Mouse (Mus musculus) MEL (cell line): ENCODE measurements around the gene Rpp14. TPM values are rescaled to one million over a fixed set of nuclear protein-coding genes. Genes with fewer than 3 reads are reported as not detected.

ENCODE experiments used
- DNase-seq: peaks from one replicate; pipeline ENCODE4 v3.0.0; 2011; ENCODE audit warnings: low read depth, low spot score
- H3K27ac ChIP-seq: 2 replicates; pipeline ENCODE4 v1.5.1; 2012; ENCODE audit warnings: low read depth, mild to moderate bottlenecking, control low read depth, low read length, moderate library complexity; ENCODE audit not compliant: control insufficient read depth
- H3K27me3 ChIP-seq, 2 experiments: fragments of 150-350 bp in 1 of 2; sonication (generic) in 1 of 2; 2 replicates each; pipeline ENCODE4 v1.6.1; 2012; ENCODE audit warnings: low read length in 2 of 2, mild to moderate bottlenecking in 2 of 2, improper control_type of control experiment in 1 of 2, moderate library complexity in 1 of 2; ENCODE audit not compliant: insufficient read depth in 2 of 2, control insufficient read depth in 1 of 2
- H3K36me3 ChIP-seq, 2 experiments: 2 replicates each; pipeline ENCODE4 v1.6.1; 2012 to 2014; ENCODE audit warnings: low read length in 2 of 2, improper control_type of control experiment in 1 of 2, inconsistent platforms in 1 of 2, mild to moderate bottlenecking in 1 of 2; ENCODE audit not compliant: insufficient read depth in 2 of 2, control insufficient read depth in 1 of 2
- H3K4me1 ChIP-seq, 2 experiments: fragments of 150-350 bp in 1 of 2; sonication (generic) in 1 of 2; 2 replicates each; pipeline ENCODE4 v1.6.1; 2012; ENCODE audit warnings: low read length in 2 of 2, improper control_type of control experiment in 1 of 2, mild to moderate bottlenecking in 1 of 2; ENCODE audit not compliant: insufficient read depth in 2 of 2, control insufficient read depth in 1 of 2
- H3K4me3 ChIP-seq, 2 experiments: fragments of 150-350 bp in 1 of 2; sonication (generic) in 1 of 2; 2 replicates each; pipeline ENCODE4 v1.5.1; 2012; ENCODE audit warnings: low read depth in 2 of 2, low read length in 2 of 2, mild to moderate bottlenecking in 2 of 2, moderate library complexity in 2 of 2, control low read depth in 1 of 2, improper control_type of control experiment in 1 of 2; ENCODE audit not compliant: control insufficient read depth in 1 of 2, insufficient read depth in 1 of 2
- H3K79me2 ChIP-seq: 2 replicates; pipeline ENCODE4 v1.6.1; 2012; ENCODE audit warnings: mild to moderate bottlenecking, low read length, moderate library complexity; ENCODE audit not compliant: control insufficient read depth, poor library complexity, insufficient read depth
- H3K9ac ChIP-seq: 2 replicates; pipeline ENCODE4 v1.6.1; 2012; ENCODE audit warnings: low read depth, mild to moderate bottlenecking, control low read depth, low read length, moderate library complexity; ENCODE audit not compliant: control insufficient read depth, poor library complexity, severe bottlenecking
- H3K9me3 ChIP-seq: fragments of 150-350 bp; sonication (generic); replicated peaks from 2 replicates; pipeline ENCODE4 v1.6.1; 2012; ENCODE audit warnings: mild to moderate bottlenecking, low read length, improper control_type of control experiment, moderate library complexity; ENCODE audit not compliant: insufficient read depth
- BHLHE40 ChIP-seq: IDR thresholded peaks from 2 replicates; pipeline ENCODE4 v1.6.1; 2012; ENCODE audit warnings: low read depth, mild to moderate bottlenecking, inconsistent platforms, low read length, improper control_type of control experiment, borderline replicate concordance
- CTCF ChIP-seq, 3 experiments: IDR thresholded peaks in 2 of 3; conservative IDR thresholded peaks in 1 of 3; 2 replicates each; pipeline ENCODE4 v1.5.1; 2011 to 2012; ENCODE audit warnings: low read length in 3 of 3, low read depth in 2 of 3, mild to moderate bottlenecking in 2 of 3, improper control_type of control experiment in 1 of 3, inconsistent platforms in 1 of 3, mixed read lengths in 1 of 3, moderate library complexity in 1 of 3; ENCODE audit not compliant: control insufficient read depth in 1 of 3, insufficient read depth in 1 of 3, poor library complexity in 1 of 3, severe bottlenecking in 1 of 3
- E2F4 ChIP-seq: IDR thresholded peaks from 2 replicates; pipeline ENCODE4 v1.6.1; 2011; ENCODE audit warnings: low read depth, low read length, improper control_type of control experiment, borderline replicate concordance
- ELF1 ChIP-seq: IDR thresholded peaks from 2 replicates; pipeline ENCODE4 v1.6.1; 2014; ENCODE audit warnings: low read depth, mild to moderate bottlenecking, inconsistent platforms, low read length, improper control_type of control experiment, moderate library complexity
- ETS1 ChIP-seq: IDR thresholded peaks from 2 replicates; pipeline ENCODE4 v1.6.1; 2012; ENCODE audit warnings: low read depth, mild to moderate bottlenecking, inconsistent platforms, low read length, improper control_type of control experiment, moderate library complexity
- GABPA ChIP-seq: IDR thresholded peaks from 2 replicates; pipeline ENCODE4 v1.6.1; 2012; ENCODE audit warnings: low read depth, mild to moderate bottlenecking, inconsistent platforms, low read length, improper control_type of control experiment, moderate library complexity
- KAT2A ChIP-seq: conservative IDR thresholded peaks from 2 replicates; pipeline ENCODE4 v1.6.1; 2012; ENCODE audit warnings: low read depth, low read length, improper control_type of control experiment, inconsistent platforms
- MAFK ChIP-seq: IDR thresholded peaks from 2 replicates; pipeline ENCODE4 v1.6.1; 2011; ENCODE audit warnings: low read depth, mild to moderate bottlenecking, low read length, improper control_type of control experiment, borderline replicate concordance
- MEF2A ChIP-seq: IDR thresholded peaks from 2 replicates; pipeline ENCODE4 v1.6.1; 2014; ENCODE audit warnings: low read depth, mild to moderate bottlenecking, inconsistent platforms, low read length, improper control_type of control experiment; ENCODE audit not compliant: poor library complexity, insufficient replicate concordance, severe bottlenecking; ENCODE audit errors: extremely low read depth
- MXI1 ChIP-seq: IDR thresholded peaks from 2 replicates; pipeline ENCODE4 v1.6.1; 2011; ENCODE audit warnings: mild to moderate bottlenecking, low read depth, low read length, improper control_type of control experiment
- MYB ChIP-seq: IDR thresholded peaks from 2 replicates; pipeline ENCODE4 v1.6.1; 2011; ENCODE audit warnings: mild to moderate bottlenecking, low read depth, low read length, improper control_type of control experiment
- MYC ChIP-seq: IDR thresholded peaks from 2 replicates; pipeline ENCODE4 v1.6.1; 2011; ENCODE audit warnings: low read depth, mild to moderate bottlenecking, low read length, improper control_type of control experiment, moderate library complexity
- NRF1 ChIP-seq: IDR thresholded peaks from 2 replicates; pipeline ENCODE4 v1.6.1; 2014; ENCODE audit warnings: low read depth, mild to moderate bottlenecking, inconsistent platforms, low read length, improper control_type of control experiment, moderate library complexity; ENCODE audit not compliant: poor library complexity, insufficient read depth, severe bottlenecking
- POLR2A ChIP-seq, 2 experiments: IDR thresholded peaks; 2 replicates each; pipeline ENCODE4 v1.6.1; 2011 to 2012; ENCODE audit warnings: low read length in 2 of 2, mild to moderate bottlenecking in 2 of 2, control low read depth in 1 of 2, improper control_type of control experiment in 1 of 2, low read depth in 1 of 2, moderate library complexity in 1 of 2; ENCODE audit not compliant: control insufficient read depth in 1 of 2, insufficient read depth in 1 of 2, poor library complexity in 1 of 2
- POLR2AphosphoS5 ChIP-seq: IDR thresholded peaks from 2 replicates; pipeline ENCODE4 v1.6.1; 2012; ENCODE audit warnings: low read depth, borderline replicate concordance, mild to moderate bottlenecking, inconsistent platforms, low read length, moderate library complexity, mixed read lengths
- RCOR1 ChIP-seq: IDR thresholded peaks from 2 replicates; pipeline ENCODE4 v1.6.1; 2012; ENCODE audit warnings: low read depth, mild to moderate bottlenecking, inconsistent platforms, low read length, improper control_type of control experiment
- TAL1 ChIP-seq: IDR thresholded peaks from 2 replicates; pipeline ENCODE4 v1.6.1; 2012; ENCODE audit warnings: mild to moderate bottlenecking, inconsistent platforms, low read length, moderate library complexity, mixed read lengths
- TCF12 ChIP-seq: IDR thresholded peaks from 2 replicates; pipeline ENCODE4 v1.6.1; 2014; ENCODE audit warnings: low read depth, mild to moderate bottlenecking, inconsistent platforms, low read length, improper control_type of control experiment, moderate library complexity
- USF2 ChIP-seq, 2 experiments: IDR thresholded peaks; 2 replicates each; pipeline ENCODE4 v1.6.1; 2011 to 2012; ENCODE audit warnings: improper control_type of control experiment in 2 of 2, low read length in 2 of 2, borderline replicate concordance in 1 of 2, inconsistent platforms in 1 of 2, low read depth in 1 of 2, mild to moderate bottlenecking in 1 of 2; ENCODE audit not compliant: insufficient read depth in 1 of 2
- ZC3H11A ChIP-seq: IDR thresholded peaks from 2 replicates; pipeline ENCODE4 v1.6.1; 2012; ENCODE audit warnings: low read depth, mild to moderate bottlenecking, inconsistent platforms, low read length, improper control_type of control experiment
- ZKSCAN1 ChIP-seq: IDR thresholded peaks from 2 replicates; pipeline ENCODE4 v1.6.1; 2012; ENCODE audit warnings: low read depth, mild to moderate bottlenecking, inconsistent platforms, low read length, improper control_type of control experiment, moderate library complexity
- ZMIZ1 ChIP-seq: IDR thresholded peaks from 2 replicates; pipeline ENCODE4 v1.6.1; 2012; ENCODE audit warnings: low read depth, mild to moderate bottlenecking, inconsistent platforms, low read length, improper control_type of control experiment, moderate library complexity
- ZNF384 ChIP-seq: IDR thresholded peaks from 2 replicates; pipeline ENCODE4 v1.6.1; 2012; ENCODE audit warnings: low read depth, mild to moderate bottlenecking, inconsistent platforms, low read length, improper control_type of control experiment
- polyA plus RNA-seq, 2 experiments: library from polyadenylated mRNA; stranded (reverse) in 1 of 2; unstranded in 1 of 2; fragments of >175 nt in 1 of 2; fragments of >200 nt in 1 of 2; gene quantifications; 2 replicates each; pipeline versions ENCODE4 v1.2.1 to v1.2.4; 2012; ENCODE audit warnings: low replicate concordance in 2 of 2, low read depth in 1 of 2; ENCODE audit not compliant: insufficient read length in 2 of 2, insufficient read depth in 1 of 2, missing spikeins in 1 of 2
- total RNA-seq: library from RNA; depleted of rRNA; stranded (reverse); fragments of 300-350 nt; gene quantifications from 2 replicates; pipeline ENCODE4 v1.2.3, GENCODE M21; 2012

The Rpp14 gene
- total and polyA plus RNA-seq, 3 experiments: 41.2 to 45.5 TPM; not detected in 1

DNA sequence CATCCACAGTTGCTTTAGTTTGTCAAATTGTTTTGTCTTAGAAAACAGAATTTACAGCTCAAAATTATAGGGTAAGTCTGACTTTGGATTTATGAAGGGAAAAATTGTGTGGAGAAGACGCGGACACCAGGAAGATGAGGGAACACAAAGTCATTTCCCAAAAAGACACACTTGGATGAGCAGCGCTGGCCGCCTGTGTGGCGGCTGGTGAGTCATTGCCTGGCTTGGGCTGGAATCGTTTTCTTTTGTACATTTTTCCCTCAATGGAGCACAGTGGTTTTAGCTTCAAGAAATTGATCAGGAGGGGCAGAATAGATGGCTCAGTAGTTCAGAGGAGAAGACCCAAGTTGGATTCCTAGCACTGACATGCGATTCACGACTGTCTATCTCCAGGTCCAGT, 21.7 kb downstream of the Rpp14 start:
- DNase-seq: no peak
- no peak for TF ChIP-seq ETS1
- TF ChIP-seq TCF12: no peak
- TF ChIP-seq E2F4: no peak
- TF ChIP-seq, all 39 proteins: peak for 0
- no peaks in the 10 kb centered on the region for H3K27me3 ChIP-seq
- H3K36me3 ChIP-seq: peaks cover 0 to 2% of the 10 kb centered on the region in 2 experiments; a peak in 2 of 4 replicates
- no peaks in the 10 kb centered on the region for H3K9me3 ChIP-seq
- H3K79me2 ChIP-seq: peaks cover 1% of the 10 kb centered on the region; the same call in 1 of the 2 replicates
- H3K4me1 ChIP-seq: peaks cover 4% of the 10 kb centered on the region in 2 experiments; a peak in 3 of 4 replicates
- no peak overlapping the region for H3K9ac ChIP-seq
- H3K4me3 ChIP-seq: no peak overlapping the region
- H3K27ac ChIP-seq: no peak overlapping the region

DNA sequence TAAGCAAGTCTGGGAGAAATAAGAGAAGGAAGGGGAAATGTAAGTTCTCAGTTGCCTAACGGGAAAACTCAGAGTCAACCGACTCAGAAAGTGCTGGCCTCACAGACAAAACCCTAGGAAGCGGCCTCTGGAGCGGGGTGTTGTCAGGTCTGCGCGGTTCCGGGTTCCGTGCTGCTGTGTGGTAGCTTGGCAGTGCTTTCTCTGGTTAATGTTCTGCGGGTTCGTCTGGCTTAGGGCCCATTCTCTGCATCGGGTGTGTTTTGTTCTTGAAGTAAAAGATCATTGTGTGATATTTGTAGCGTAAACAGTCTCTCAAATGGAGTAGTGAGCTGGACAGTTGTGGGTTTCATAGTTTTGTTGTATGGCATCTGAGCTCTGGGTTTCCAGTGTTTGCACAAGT, 22.5 kb downstream of the Rpp14 start:
- no peak overlapping the region for H3K27ac ChIP-seq
- no peak overlapping the region for H3K9ac ChIP-seq
- H3K9me3 ChIP-seq: no peaks in the 10 kb centered on the region
- TF ChIP-seq ZMIZ1: no peak
- no peak for TF ChIP-seq MYC
- no peak for TF ChIP-seq POLR2AphosphoS5
- TF ChIP-seq CTCF (IDR thresholded peaks at IDR 0.05 in 2 of 3, conservative IDR thresholded peaks at IDR 0.05 in 1 of 3; ENCODE audit: control insufficient read depth in 1 of 3, insufficient read depth in 1 of 3, low read depth in 2 of 3, low read length in 3 of 3, poor library complexity in 1 of 3, severe bottlenecking in 1 of 3): no peak
- TF ChIP-seq MEF2A: no peak
- no peak for TF ChIP-seq RCOR1
- TF ChIP-seq POLR2A (IDR thresholded peaks at IDR 0.05; ENCODE audit: control insufficient read depth in 1 of 2, insufficient read depth in 1 of 2, low read depth in 1 of 2, low read length in 2 of 2, poor library complexity in 1 of 2): no peak
- no peak for TF ChIP-seq MYB
- no peak for TF ChIP-seq KAT2A
- no peak for TF ChIP-seq MXI1
- TF ChIP-seq NRF1: no peak
- no peaks in the 10 kb centered on the region for H3K27me3 ChIP-seq
- no peak overlapping the region for H3K4me3 ChIP-seq
- H3K79me2 ChIP-seq: peaks cover 1% of the 10 kb centered on the region; the same call in 1 of the 2 replicates
- H3K4me1 ChIP-seq: peaks cover 4% of the 10 kb centered on the region in 2 experiments; a peak in 3 of 4 replicates
- no peak for DNase-seq
- peaks cover 0 to 2% of the 10 kb centered on the region in 2 experiments; a peak in 1 of 4 replicates for H3K36me3 ChIP-seq

GRCm38 (mm10) chr14:8108047-8108446, 27.9 kb downstream of the Rpp14 start:
- TF ChIP-seq NRF1 (no peak), BHLHE40 (no peak), USF2 (IDR thresholded peaks at IDR 0.05; ENCODE audit: borderline replicate concordance in 1 of 2, insufficient read depth in 1 of 2, low read depth in 1 of 2, low read length in 2 of 2) (no peak), GABPA (no peak), MYC (no peak), MAFK (no peak), ZKSCAN1 (no peak), POLR2A (IDR thresholded peaks at IDR 0.05; ENCODE audit: control insufficient read depth in 1 of 2, insufficient read depth in 1 of 2, low read depth in 1 of 2, low read length in 2 of 2, poor library complexity in 1 of 2) (no peak), ZNF384 (no peak), ELF1 (no peak), TAL1 (no peak), ZC3H11A (no peak)
- no peaks in the 10 kb centered on the region for H3K36me3 ChIP-seq
- H3K4me3 ChIP-seq: no peak overlapping the region
- no peaks in the 10 kb centered on the region for H3K4me1 ChIP-seq
- no peaks in the 10 kb centered on the region for H3K27me3 ChIP-seq
- H3K27ac ChIP-seq: no peak overlapping the region
- no peaks in the 10 kb centered on the region for H3K9me3 ChIP-seq
- H3K79me2 ChIP-seq: no peaks in the 10 kb centered on the region
- DNase-seq: no peak
- no peak overlapping the region for H3K9ac ChIP-seq
